Mouse (Mus musculus): ENCODE data around the gene Dynll1.

Dynll1 gene

GRCm38 (mm10) chr5:115266787-115267468, 33.9 kb downstream of the Dynll1 start:
- no peak for DNase-seq

- DNase-seq: no peak
These were observed 34.5 kb downstream of the Dynll1 start for GRCm38 (mm10) chr5:115266340-115266739.

- no peak for DNase-seq
These were observed 38.1 kb downstream of the Dynll1 start for GRCm38 (mm10) chr5:115262502-115263291.

- DNase-seq: no peak
These were observed 38.9 kb downstream of the Dynll1 start for GRCm38 (mm10) chr5:115261880-115262279.

GRCm38 (mm10) chr5:115261141-115261540, 39.7 kb downstream of the Dynll1 start:
- no peak for DNase-seq

- DNase-seq: no peak
These were observed 40.4 kb downstream of the Dynll1 start for GRCm38 (mm10) chr5:115260356-115260755.

- no peak for DNase-seq
These were observed 43.8 kb downstream of the Dynll1 start for GRCm38 (mm10) chr5:115256909-115257546.

- DNase-seq: no peak
These were observed 45.3 kb downstream of the Dynll1 start for GRCm38 (mm10) chr5:115255472-115255871.

Data from kidney, postnatal 4 days (tissue).